Mouse (Mus musculus) brain, embryonic 14.5 days (tissue): ENCODE data around the gene Gfpt1. TPM values are rescaled to one million over a fixed set of nuclear protein-coding genes. Genes with fewer than 3 reads are reported as not detected.
A peak's percentile ranks its signal among the peaks of the same experiment; 100 is the strongest.

Experiments
- DNase-seq: peaks from one replicate; pipeline ENCODE4 v3.0.0-alpha.2; 2011; ENCODE audit warnings: low read depth
- CTCF ChIP-seq: fragments of 200-500 bp; IDR thresholded peaks from 2 replicates; pipeline ENCODE4 v1.5.1; 2012; ENCODE audit warnings: inconsistent platforms, mild to moderate bottlenecking, moderate library complexity, borderline replicate concordance; ENCODE audit not compliant: insufficient read depth, insufficient read length; ENCODE audit errors: extremely low read depth
- POLR2A ChIP-seq: fragments of 200-500 bp; IDR thresholded peaks from 2 replicates; pipeline ENCODE4 v1.6.1; 2012; ENCODE audit warnings: mild to moderate bottlenecking, inconsistent platforms, borderline replicate concordance; ENCODE audit not compliant: poor library complexity, insufficient read depth, insufficient read length, severe bottlenecking; ENCODE audit errors: extremely low read depth
- polyA plus RNA-seq: library from polyadenylated mRNA; depleted of rRNA; stranded (reverse); fragments of >200 nt; gene quantifications from 2 replicates; pipeline ENCODE4 v1.2.3, GENCODE M21; 2012; rRNA removed

Gfpt1 gene
- polyA plus RNA-seq, 1 experiment: 43.8 TPM

DNA sequence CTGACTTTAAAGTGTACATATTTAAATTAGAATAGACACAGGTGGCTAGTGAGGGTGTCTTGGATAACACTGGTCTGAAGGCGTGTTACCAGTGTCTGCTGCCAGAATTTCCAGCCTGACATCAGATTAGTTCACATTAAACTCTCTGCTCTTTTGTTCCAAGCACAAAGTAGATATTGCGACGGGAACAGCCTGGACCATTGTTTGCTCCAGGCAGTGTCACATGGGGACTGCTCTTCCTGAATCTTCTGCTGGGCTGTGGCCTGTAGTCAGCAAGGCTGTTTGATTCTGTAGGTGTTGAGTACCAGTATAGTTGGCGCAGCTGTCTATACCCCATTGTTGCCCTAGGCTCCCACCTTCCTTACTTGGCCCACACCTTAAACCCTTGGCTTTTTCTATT is 81.3 kb downstream of the Gfpt1 start:
- TF ChIP-seq CTCF: no peak
- TF ChIP-seq POLR2A: no peak
- no peak for DNase-seq

DNA sequence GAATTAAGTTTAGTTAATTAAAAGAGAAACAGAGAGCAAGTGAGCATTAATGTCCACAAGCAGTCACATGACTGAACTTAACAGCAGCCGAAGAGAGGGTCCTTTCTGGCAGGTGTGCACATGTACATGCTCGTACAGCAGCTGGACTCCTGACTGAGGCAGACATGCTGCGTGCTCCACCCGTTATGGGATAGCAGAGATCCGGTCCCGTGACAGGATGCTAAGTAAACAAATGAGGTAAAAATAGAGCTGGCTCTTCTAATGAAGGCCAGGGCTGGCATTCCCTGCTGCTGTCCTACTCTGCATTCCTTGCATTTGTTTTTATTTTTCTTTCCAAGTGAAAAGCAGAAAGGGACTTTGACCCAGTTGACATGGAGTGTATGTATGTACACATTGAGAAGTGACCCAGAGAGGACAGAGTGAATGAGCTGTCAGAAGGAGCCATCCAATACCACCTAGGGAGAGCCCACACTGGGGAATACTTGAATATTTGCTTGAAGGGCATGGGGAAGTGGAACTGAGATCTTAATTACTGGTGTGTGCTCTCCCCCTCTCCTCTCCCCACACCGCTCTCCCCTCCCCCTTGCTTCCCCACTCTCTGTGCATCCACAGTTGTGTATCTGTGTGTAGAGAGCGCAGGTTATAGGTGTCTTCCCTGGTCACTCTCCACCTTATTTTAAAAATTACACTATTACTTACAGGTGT is 84.6 kb downstream of the Gfpt1 start:
- peak; percentile 3 for DNase-seq
- TF ChIP-seq POLR2A (no peak), CTCF (no peak)

GRCm38 (mm10) chr6:87129861-87130260 is 87.2 kb downstream of the Gfpt1 start:
- TF ChIP-seq POLR2A: no peak
- TF ChIP-seq CTCF: no peak
- no peak for DNase-seq

GRCm38 (mm10) chr6:87130628-87131027 is 88.0 kb downstream of the Gfpt1 start:
- DNase-seq: no peak
- TF ChIP-seq CTCF: no peak
- TF ChIP-seq POLR2A: no peak

GRCm38 (mm10) chr6:87131078-87131477 is 88.4 kb downstream of the Gfpt1 start:
- TF ChIP-seq POLR2A (no peak), CTCF (peak; percentile 24; the same call in 1 of the 2 replicates)
- DNase-seq: no peak

DNA sequence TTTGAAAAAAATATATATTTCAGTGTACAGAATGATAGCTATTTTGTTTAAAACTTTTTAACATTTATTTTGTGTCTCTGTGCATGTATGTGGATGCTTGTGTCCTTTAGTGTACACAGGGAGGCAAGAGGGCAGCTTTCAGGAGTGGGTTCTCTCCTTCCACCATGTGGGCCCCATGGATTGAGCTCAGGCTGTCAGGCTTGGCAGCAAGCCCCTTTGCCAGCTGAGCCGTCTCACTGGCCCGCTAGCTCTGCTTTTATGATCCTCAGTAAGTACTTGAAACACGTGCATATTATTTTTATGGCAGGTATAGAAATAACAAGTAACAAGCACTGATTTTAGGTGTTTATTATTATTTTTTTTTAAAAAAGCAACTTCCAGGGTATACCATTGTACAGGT is 90.9 kb downstream of the Gfpt1 start:
- peak; percentile 15 for DNase-seq
- TF ChIP-seq POLR2A (no peak), CTCF (no peak)

GRCm38 (mm10) chr6:87133966-87134546 is 91.4 kb downstream of the Gfpt1 start:
- peak; percentile 39 for DNase-seq
- TF ChIP-seq CTCF: no peak
- TF ChIP-seq POLR2A: no peak

- TF ChIP-seq POLR2A (no peak), CTCF (no peak)
- DNase-seq: no peak
Observed at GRCm38 (mm10) chr6:87138479-87138878, 95.8 kb downstream of the Gfpt1 start.

GRCm38 (mm10) chr6:87139796-87140553 is 97.3 kb downstream of the Gfpt1 start:
- TF ChIP-seq CTCF (no peak), POLR2A (no peak)
- peak; percentile 33 for DNase-seq

Other genes with a start within 250 kb of the Gfpt1 start
- 2.8 and 3.6 TPM in 2 replicates for gene Anxa4, start 249.3 kb upstream of the Gfpt1 start, polyA plus RNA-seq
- gene Aak1, start 193.3 kb upstream of the Gfpt1 start, polyA plus RNA-seq: 44.3 and 52.1 TPM in 2 replicates
- gene Nfu1, start 33.6 kb upstream of the Gfpt1 start, polyA plus RNA-seq: 130 and 160 TPM in 2 replicates
- 0.24 and 0.51 TPM in 2 replicates for gene D6Ertd527e, start 61.9 kb downstream of the Gfpt1 start, polyA plus RNA-seq